Mouse (Mus musculus) embryonic stem cell, embryonic (primary cell): ENCODE measurements around the gene Gpa33.

Experiments
- CTCF ChIA-PET, 4 experiments: fragments of 300-600 bp in 2 of 4; fragments of 350-600 bp in 2 of 4; sonication (Branson Sonifier 250); formaldehyde crosslinking; loops; one replicate each; lab custom pipeline; 2022; ENCODE audit warnings: inconsistent platforms in 2 of 4; lab: Charles Lee
- POLR2A ChIA-PET, 4 experiments: fragments of 300-600 bp in 2 of 4; fragments of 350-600 bp in 2 of 4; sonication (Branson Sonifier 250); formaldehyde crosslinking; loops; one replicate each; lab custom pipeline; 2022; ENCODE audit warnings: antibody characterized with exemption in 4 of 4, inconsistent platforms in 1 of 4; lab: Charles Lee

Gpa33 gene

DNA sequence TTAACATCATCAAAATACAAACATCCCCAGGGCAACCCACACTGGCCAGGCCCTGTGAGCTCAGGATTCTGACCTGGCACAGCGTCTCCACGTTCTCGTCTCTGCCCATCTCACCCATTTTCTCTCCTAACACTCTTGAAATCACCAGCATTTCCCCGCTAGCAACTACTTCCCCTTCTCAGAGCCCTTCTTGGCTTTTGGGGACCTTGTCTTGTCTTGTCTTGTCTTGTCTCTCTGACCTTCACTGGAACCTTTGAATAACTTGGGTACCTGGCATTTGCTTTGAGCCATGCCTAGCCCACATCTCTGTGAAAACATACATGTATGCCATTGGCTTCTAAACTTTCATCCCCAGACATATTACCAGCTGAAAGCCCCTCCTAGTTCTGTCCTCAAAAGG, 19.4 kb downstream of the Gpa33 start:
- CTCF ChIA-PET = interaction anchor here in 1 of 4 experiments (2.5 to 3.4 kb wide), 2 partner anchors 24 to 147 kb away, joined by 6 to 9 read pairs; partner anchors contain the start of gene Pou2f1
- POLR2A ChIA-PET = interaction anchor here in 3 of 4 experiments (0.6 to 8.5 kb wide), 11 partner anchors 9 to 865 kb away, joined by 3 to 89 read pairs (median 6); partner anchors contain the start of genes Dusp27 (in 3 of the 3), Gpa33 (in 2 of the 3) and Pou2f1 (in 1 of the 3)

- ChIA-PET CTCF (interaction anchor here in 2 of 4 experiments (0.8 to 3.4 kb wide), 6 partner anchors 25 to 370 kb away, joined by 3 to 11 read pairs (median 6); partner anchors contain the start of gene Pou2f1 (in 1 of the 2)), POLR2A (interaction anchor here in 3 of 4 experiments (0.6 to 8.5 kb wide), 15 partner anchors 7 to 865 kb away, joined by 3 to 89 read pairs (median 5); partner anchors contain the start of genes Dusp27 (in 3 of the 3), Gpa33 (in 2 of the 3) and Pou2f1 (in 2 of the 3))
These were observed 20.0 kb downstream of the Gpa33 start for GRCm38 (mm10) chr1:166150035-166150434.

GRCm38 (mm10) chr1:166151341-166151740, 21.3 kb downstream of the Gpa33 start:
- ChIA-PET POLR2A (interaction anchor here (0.5 to 8.5 kb wide), 20 partner anchors 9 to 150 kb away, joined by 3 to 89 read pairs (median 6); partner anchors contain the start of genes Dusp27 (in 3 of the 4), Pou2f1 (in 3 of the 4) and Gpa33 (in 1 of the 4)), CTCF (interaction anchor here in 2 of 4 experiments (1.5 to 3.4 kb wide), 5 partner anchors 26 to 371 kb away, joined by 3 to 11 read pairs (median 7); partner anchors contain the start of gene Pou2f1 (in 1 of the 2))

- CTCF ChIA-PET = interaction anchor here in 2 of 4 experiments (0.8 to 3.4 kb wide), 5 partner anchors 27 to 372 kb away, joined by 3 to 11 read pairs (median 7); partner anchors contain the start of gene Pou2f1 (in 1 of the 2)
- POLR2A ChIA-PET = interaction anchor here (0.5 to 8.5 kb wide), 17 partner anchors 9 to 150 kb away, joined by 3 to 89 read pairs (median 7); partner anchors contain the start of genes Dusp27 (in 3 of the 4), Pou2f1 (in 3 of the 4) and Gpa33 (in 1 of the 4)
These were observed 22.0 kb downstream of the Gpa33 start for GRCm38 (mm10) chr1:166152034-166152433.

- ChIA-PET CTCF (interaction anchor here (0.6 to 1.8 kb wide), 31 partner anchors 10 to 870 kb away, joined by 3 to 20 read pairs (median 4); partner anchors contain the start of genes Pou2f1 (in 3 of the 4) and Gpa33 (in 1 of the 4)), POLR2A (interaction anchor here (0.6 to 8.5 kb wide), 23 partner anchors 9 to 519 kb away, joined by 3 to 89 read pairs (median 6); partner anchors contain the start of genes Pou2f1 (in 3 of the 4), Dusp27 (in 2 of the 4) and Mpzl1 (in 1 of the 4))
These were observed 23.5 kb downstream of the Gpa33 start for GRCm38 (mm10) chr1:166153351-166154120.

DNA sequence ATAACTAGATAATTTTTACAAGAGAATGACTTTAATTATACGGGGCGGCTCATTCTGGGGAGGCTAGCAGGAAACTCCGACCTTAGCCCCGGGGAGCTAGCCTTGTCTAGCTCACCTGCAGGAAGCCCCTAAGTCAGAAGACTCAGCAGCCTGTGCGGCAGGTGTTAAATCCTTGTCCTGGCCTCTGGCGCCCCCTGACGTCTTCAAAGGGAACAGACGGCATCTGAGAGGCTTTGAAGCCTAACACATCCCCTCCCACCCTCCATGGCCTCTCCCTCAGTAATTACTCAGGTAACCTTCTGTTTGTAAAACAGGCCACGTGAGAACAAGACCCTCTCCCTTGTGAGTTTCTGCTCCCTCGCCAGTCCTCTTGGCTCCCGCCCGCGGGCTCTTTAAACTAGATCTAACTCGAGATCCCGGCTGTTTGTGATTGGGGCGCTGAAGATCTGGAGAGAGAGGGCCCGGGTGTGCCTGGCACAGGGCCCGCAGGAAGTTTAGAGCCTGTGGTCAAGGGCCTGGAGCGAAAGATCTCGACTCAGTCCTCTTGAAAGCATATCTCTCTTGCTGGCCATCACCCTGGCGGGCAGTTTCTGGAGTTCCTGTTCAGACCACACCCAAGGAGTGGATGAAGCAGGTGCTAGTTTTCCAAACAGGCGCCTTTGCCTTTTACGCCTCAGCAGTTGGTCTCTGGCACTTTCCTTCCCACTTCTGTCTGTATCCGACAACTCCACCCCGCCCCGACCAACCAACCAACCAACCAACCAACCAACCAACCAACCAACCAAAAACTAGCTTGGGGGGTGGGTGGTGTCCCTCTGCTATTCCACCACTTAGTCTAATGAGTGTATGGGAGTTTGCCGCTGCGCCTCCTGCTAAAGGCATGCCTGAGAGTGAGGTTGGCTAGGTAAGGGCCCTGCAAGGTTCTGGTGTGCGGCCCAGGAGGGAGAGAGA, 24.4 kb downstream of the Gpa33 start:
- CTCF ChIA-PET = interaction anchor here (0.6 to 1.8 kb wide), 37 partner anchors 9 to 869 kb away, joined by 3 to 20 read pairs (median 3); partner anchors contain the start of genes Pou2f1 (in 3 of the 4) and Gpa33 (in 1 of the 4)
- POLR2A ChIA-PET = interaction anchor here (0.6 to 8.5 kb wide), 28 partner anchors 10 to 520 kb away, joined by 3 to 89 read pairs (median 5); partner anchors contain the start of genes Dusp27 (in 3 of the 4), Pou2f1 (in 3 of the 4), Creg1 (in 1 of the 4) and Mpzl1 (in 1 of the 4)

- CTCF ChIA-PET = interaction anchor here (0.5 to 1.1 kb wide), 7 partner anchors 9 to 510 kb away, joined by 3 to 5 read pairs (median 3); no protein-coding TSS in a partner anchor
- POLR2A ChIA-PET = interaction anchor here in 3 of 4 experiments (0.6 to 8.5 kb wide), 15 partner anchors 11 to 1577 kb away, joined by 3 to 89 read pairs (median 3); partner anchors contain the start of genes Dusp27 (in 3 of the 3), Pou2f1 (in 2 of the 3) and Creg1 (in 1 of the 3)
These were observed 25.1 kb downstream of the Gpa33 start for GRCm38 (mm10) chr1:166155113-166155494.

GRCm38 (mm10) chr1:166157712-166158111, 27.7 kb downstream of the Gpa33 start:
- CTCF ChIA-PET = interaction anchor here in 3 of 4 experiments (0.9 to 2.3 kb wide), 3 partner anchors 155 to 202 kb away, joined by 3 to 7 read pairs (median 3); no protein-coding TSS in a partner anchor
- POLR2A ChIA-PET = interaction anchor here in 3 of 4 experiments (0.6 to 1.7 kb wide), 11 partner anchors 23 to 499 kb away, joined by 3 to 7 read pairs (median 4); partner anchors contain the start of gene Pou2f1 (in 2 of the 3)

- POLR2A ChIA-PET = interaction anchor here in 3 of 4 experiments (0.6 to 1.7 kb wide), 8 partner anchors 13 to 1533 kb away, joined by 3 to 6 read pairs (median 4); partner anchors contain the start of gene Tada1 (in 1 of the 3)
- CTCF ChIA-PET = interaction anchor here in 3 of 4 experiments (0.7 to 3.5 kb wide), 5 partner anchors 160 to 886 kb away, joined by 3 to 24 read pairs (median 7); no protein-coding TSS in a partner anchor
These were observed 28.6 kb downstream of the Gpa33 start for GRCm38 (mm10) chr1:166158664-166159063.

- ChIA-PET POLR2A (interaction anchor here in 3 of 4 experiments (0.7 to 1.3 kb wide), 4 partner anchors 25 to 200 kb away, joined by 3 to 4 read pairs (median 4); no protein-coding TSS in a partner anchor), CTCF (interaction anchor here (0.6 to 3.5 kb wide), 11 partner anchors 66 to 381 kb away, joined by 3 to 27 read pairs (median 5); no protein-coding TSS in a partner anchor)
These were observed 30.1 kb downstream of the Gpa33 start for GRCm38 (mm10) chr1:166160111-166160510.

DNA sequence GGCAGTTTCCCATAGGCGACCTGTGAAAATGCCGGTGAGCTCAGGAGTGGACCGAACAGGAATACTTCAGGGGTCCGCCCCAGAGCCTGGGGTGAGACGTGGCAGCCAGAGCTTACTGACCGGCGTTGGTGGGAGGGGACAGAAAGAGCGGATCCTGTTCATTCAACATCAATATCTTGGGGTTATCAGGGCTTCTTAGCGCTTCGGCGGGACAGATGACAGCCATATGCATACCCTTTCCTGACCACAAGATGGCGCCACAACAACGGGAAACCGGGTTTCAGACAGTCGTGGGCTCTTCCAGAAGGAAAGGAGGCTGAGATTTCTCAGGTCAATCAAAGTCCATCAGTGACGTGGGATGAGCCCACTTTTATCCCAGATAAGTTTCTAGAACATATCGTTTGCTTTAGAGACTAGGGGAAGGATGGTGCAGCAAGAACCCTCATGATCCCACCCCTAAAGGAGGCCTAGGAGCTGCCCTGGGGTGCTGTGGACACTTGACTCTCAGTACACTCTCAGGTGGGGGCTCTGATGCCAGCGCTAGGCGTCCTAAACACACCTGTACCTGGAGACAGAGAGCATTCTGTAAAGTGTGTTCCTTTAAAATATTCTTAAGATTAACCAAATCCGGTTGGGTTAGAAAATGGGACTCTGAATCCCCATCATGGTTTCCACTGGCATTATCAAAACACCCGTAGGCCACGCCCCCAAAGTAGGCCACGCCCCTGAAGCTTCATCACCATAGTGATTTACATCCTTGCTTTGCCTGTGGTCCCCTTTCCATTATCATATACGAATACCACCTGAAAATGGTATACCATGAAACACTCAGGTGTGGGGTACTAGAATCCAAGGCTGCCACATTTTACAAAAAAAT, 30.8 kb downstream of the Gpa33 start:
- CTCF ChIA-PET = interaction anchor here (0.6 to 3.5 kb wide), 13 partner anchors 21 to 381 kb away, joined by 3 to 27 read pairs (median 4); no protein-coding TSS in a partner anchor
- POLR2A ChIA-PET = interaction anchor here in 2 of 4 experiments (0.7 to 1.3 kb wide), 4 partner anchors 153 to 199 kb away, joined by 3 to 4 read pairs (median 4); no protein-coding TSS in a partner anchor

GRCm38 (mm10) chr1:166164580-166164979, 34.5 kb downstream of the Gpa33 start:
- CTCF ChIA-PET = no interaction called here
- POLR2A ChIA-PET = no interaction called here

DNA sequence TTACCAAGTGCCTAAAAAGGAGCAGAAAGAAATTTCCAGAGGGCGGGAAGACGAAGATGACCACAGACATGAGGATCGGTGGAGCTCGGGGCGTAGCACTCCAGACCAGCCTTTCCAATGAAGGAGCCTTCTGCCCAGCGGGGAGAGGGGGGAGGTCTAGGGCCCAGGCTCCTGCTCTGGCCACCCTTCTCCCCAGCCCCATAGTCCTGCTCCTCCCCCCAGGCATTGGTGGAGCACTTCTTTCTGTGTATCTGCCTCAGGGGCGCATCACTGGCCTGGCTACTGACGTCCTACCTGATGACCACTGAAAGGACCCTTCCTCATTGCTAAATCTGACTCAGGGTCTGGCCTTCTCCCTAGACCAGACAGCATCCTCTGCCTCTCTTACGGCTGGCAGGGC, 35.1 kb downstream of the Gpa33 start:
- ChIA-PET CTCF (interaction anchor here in 1 of 4 experiments (0.7 kb wide), 1 partner anchor 1308 kb away, joined by 4 read pairs; no protein-coding TSS in a partner anchor), POLR2A (interaction anchor here in 1 of 4 experiments (0.7 kb wide), 1 partner anchor 16 kb away, joined by 5 read pairs; no protein-coding TSS in a partner anchor)

DNA sequence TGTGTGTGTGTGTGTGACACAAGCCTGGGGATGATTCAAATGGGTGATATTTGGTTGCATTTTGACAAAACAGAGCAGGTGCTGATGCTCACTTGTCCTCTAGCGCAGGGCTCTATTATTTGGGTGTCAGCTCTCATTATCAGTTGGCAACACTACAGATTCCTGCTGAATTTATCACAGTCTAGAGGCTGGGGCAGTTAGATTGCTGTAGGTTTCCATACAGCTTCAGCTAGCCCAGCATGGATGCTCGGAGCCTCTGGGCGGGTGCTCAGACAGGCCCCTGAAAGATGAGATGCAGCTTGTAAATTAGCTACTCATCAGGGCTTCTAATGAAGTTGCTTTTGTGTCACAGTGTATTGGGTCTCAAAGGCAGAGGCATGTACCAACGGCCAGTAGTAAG, 37.4 kb downstream of the Gpa33 start:
- POLR2A ChIA-PET = no interaction called here
- CTCF ChIA-PET = interaction anchor here in 3 of 4 experiments (0.6 to 0.7 kb wide), 5 partner anchors 130 to 584 kb away, joined by 3 to 5 read pairs (median 4); no protein-coding TSS in a partner anchor

DNA sequence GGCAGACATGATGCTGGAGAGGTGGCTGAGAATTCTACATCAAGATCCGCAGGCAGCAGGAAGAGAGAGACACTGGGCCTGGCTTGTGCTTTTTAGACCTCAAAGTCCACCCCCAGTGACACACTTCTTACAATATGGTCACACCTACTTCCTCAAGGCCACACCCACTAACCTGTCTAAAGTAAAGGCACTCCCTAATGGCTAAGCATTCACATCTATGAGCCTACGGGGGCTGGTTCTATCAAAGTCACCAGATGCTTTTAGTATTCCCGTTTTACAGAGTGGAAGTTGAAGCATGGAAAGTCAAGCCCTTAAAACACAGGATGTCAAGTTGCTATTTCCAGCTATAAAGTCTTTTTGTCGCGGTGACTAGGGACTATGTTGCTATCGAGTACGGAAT, 38.0 kb downstream of the Gpa33 start:
- ChIA-PET CTCF (interaction anchor here in 1 of 4 experiments (0.6 kb wide), 1 partner anchor 151 kb away, joined by 3 read pairs; no protein-coding TSS in a partner anchor), POLR2A (interaction anchor here in 1 of 4 experiments (0.6 kb wide), 1 partner anchor 343 kb away, joined by 3 read pairs; no protein-coding TSS in a partner anchor)
